Mouse (Mus musculus): Measurements from ENCODE around the gene Fam241b. TPM values are rescaled to one million over a fixed set of nuclear protein-coding genes. Genes with fewer than 3 reads are reported as not detected.

Fam241b gene
- total RNA-seq, 2 experiments from 2014 or later = 0.70 to 0.86 TPM

DNA sequence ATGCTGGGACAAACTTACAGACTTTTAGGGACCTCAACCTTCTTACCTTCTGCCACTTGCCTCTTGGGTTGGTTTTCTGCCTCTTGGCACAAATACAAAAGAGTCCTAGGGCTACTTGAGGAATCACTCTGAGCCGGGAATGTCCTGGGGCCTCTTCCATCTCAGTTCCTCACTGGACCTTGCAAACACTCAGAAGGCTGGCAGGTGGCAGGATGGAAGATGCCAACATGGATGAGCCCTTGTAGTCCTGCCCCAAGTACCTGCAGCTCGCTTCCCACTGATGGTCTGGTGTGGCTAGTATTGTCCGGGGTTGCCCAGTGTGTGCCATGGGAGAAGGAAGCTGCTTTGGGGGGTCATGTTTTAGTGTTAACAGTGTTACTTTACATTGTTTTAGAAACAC, 73.8 kb downstream of the Fam241b start:
- no peak for DNase-seq

- DNase-seq = no peak
Measured at GRCm38 (mm10) chr10:62069398-62069797, 74.3 kb downstream of the Fam241b start.

- no peak for DNase-seq
Measured at GRCm38 (mm10) chr10:62068532-62068931, 75.2 kb downstream of the Fam241b start.

DNA sequence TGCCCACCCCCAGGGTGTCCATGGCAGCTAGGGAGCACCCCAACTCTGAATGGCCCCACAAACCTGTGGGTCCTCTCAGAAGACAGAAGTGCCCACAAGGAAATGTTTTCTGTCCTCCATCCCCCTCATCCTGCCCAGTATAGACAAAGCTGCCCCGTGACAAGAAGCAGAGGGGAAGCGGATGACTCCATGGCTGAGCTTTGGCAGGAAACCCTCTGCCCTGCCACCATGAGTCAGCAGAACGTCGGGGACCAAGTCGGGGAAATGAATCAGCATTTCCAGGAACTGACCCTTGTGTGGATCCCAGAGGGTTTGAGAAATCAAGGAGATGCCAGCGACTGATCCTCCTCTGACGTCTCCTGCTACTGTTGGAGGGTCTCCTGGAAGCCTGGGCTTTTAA, 77.5 kb downstream of the Fam241b start:
- no peak for DNase-seq

DNA sequence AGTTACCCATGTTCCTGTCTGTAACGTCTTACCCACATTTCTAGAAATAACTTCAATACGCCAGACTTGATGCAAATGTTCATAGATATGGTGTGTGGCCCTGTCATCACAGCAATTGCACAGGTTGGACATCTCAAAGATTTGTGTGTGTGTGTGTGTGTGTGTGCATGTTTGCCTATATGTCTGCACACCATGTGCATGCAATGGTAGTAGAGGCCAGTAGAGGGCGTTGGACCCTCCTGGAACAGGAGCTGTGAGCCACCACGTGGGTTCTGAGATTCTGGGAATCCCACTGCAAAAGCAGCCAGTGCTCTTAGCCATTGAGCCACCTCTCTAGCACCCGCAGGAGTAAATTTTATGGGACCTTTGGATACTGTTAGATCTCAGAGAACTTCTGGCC, 80.9 kb downstream of the Fam241b start:
- no peak for DNase-seq

GRCm38 (mm10) chr10:62060969-62061678, 82.6 kb downstream of the Fam241b start:
- no peak for DNase-seq

GRCm38 (mm10) chr10:62060224-62060913, 83.4 kb downstream of the Fam241b start:
- DNase-seq = no peak

- no peak for DNase-seq
Measured at GRCm38 (mm10) chr10:62058508-62059375, 85.0 kb downstream of the Fam241b start.

Other genes with a start within 250 kb of the Fam241b start
- 1 to 10 TPM; 1.8 to 2.5 TPM for gene Col13a1, start 164.8 kb downstream of the Fam241b start, total RNA-seq (2021)
- gene Neurog3, start 10.8 kb downstream of the Fam241b start, total RNA-seq (2021) = not detected
- 10 to 100 TPM; 10.1 to 10.3 TPM for gene Tspan15, start 87.3 kb upstream of the Fam241b start, total RNA-seq (2021)
- not detected for gene Tacr2, start 108.5 kb upstream of the Fam241b start, total RNA-seq (2021)
- 100 to 1,000 TPM; 235 to 242 TPM for gene Hk1, start 236.0 kb upstream of the Fam241b start, total RNA-seq (2021)

All from heart, postnatal 4 days (tissue).